Mouse (Mus musculus) liver, postnatal 0 days (tissue): ENCODE measurements around the gene Pth2. TPM values are rescaled to one million over a fixed set of nuclear protein-coding genes. Genes with fewer than 3 reads are reported as not detected.
"Not testable (repeated sequence)": the region's sequence is repeated elsewhere in the genome, so short reads cannot be mapped to it uniquely, and the experiment has no call there.

Experiments used
- ATAC-seq: fragments of 200-750 bp; cut with Nextera tagmentation; 2 replicates; pipeline ENCODE4 v1.8.0; 2017; ENCODE audit warnings: mild to moderate bottlenecking, moderate library complexity
- DNase-seq: peaks from one replicate; pipeline ENCODE4 v3.0.0-alpha.2; 2016
- H3K27ac ChIP-seq: fragments of 300-500 bp; sonication (generic); 2 replicates; pipeline ENCODE4 v1.5.1; 2014; ENCODE audit warnings: antibody characterized with exemption, moderate library complexity, mild to moderate bottlenecking, low read depth
- H3K27me3 ChIP-seq: fragments of 300-500 bp; sonication (generic); 2 replicates; pipeline ENCODE4 v1.6.1; 2014; ENCODE audit warnings: low read length, control low read depth, mixed read lengths; ENCODE audit not compliant: insufficient read depth
- H3K36me3 ChIP-seq: fragments of 300-500 bp; sonication (generic); replicated peaks from 2 replicates; pipeline ENCODE4 v1.6.1; 2014; ENCODE audit warnings: mild to moderate bottlenecking, control low read depth, low read length, moderate library complexity, mixed read lengths; ENCODE audit not compliant: insufficient read depth
- H3K4me1 ChIP-seq: fragments of 300-500 bp; sonication (generic); 2 replicates; pipeline ENCODE4 v1.6.1; 2014; ENCODE audit warnings: antibody characterized with exemption, mild to moderate bottlenecking, control low read depth; ENCODE audit not compliant: insufficient read depth
- H3K4me2 ChIP-seq: fragments of 300-500 bp; sonication (generic); 2 replicates; pipeline ENCODE4 v1.6.1; 2014; ENCODE audit warnings: low read depth, mild to moderate bottlenecking, low read length, moderate library complexity, mixed read lengths
- H3K4me3 ChIP-seq: fragments of 300-500 bp; sonication (generic); 2 replicates; pipeline ENCODE4 v1.5.1; 2014; ENCODE audit warnings: low read depth, low read length
- H3K9ac ChIP-seq: fragments of 300-500 bp; sonication (generic); replicated peaks from 2 replicates; pipeline ENCODE4 v1.6.1; 2014; ENCODE audit warnings: mild to moderate bottlenecking, moderate library complexity
- H3K9me3 ChIP-seq: fragments of 300-500 bp; sonication (generic); 2 replicates; pipeline ENCODE4 v1.6.1; 2016; ENCODE audit warnings: mild to moderate bottlenecking, control low read depth, low read length, mixed read lengths
- CTCF ChIP-seq: sonication (generic); IDR thresholded peaks from 2 replicates; pipeline ENCODE4 v1.5.1; 2016; ENCODE audit warnings: antibody characterized with exemption, low read depth
- EP300 ChIP-seq: IDR thresholded peaks from 2 replicates; pipeline ENCODE4 v1.6.1; 2016; ENCODE audit warnings: antibody characterized with exemption, low read depth, mild to moderate bottlenecking
- WGBS: fragments of 180-500 bp; shearing (Covaris S2); extraction: QIAGEN DNeasy Blood & Tissue Kit; methylation state at CpG from one replicate; pipeline ENCODE4 v1.1.7; 2014; ENCODE audit not compliant: insufficient replicate concordance; 5-methylcytosine and 5-hydroxymethylcytosine counted together
- polyA plus RNA-seq: library from polyadenylated mRNA; unstranded; fragments of >200 nt; fragmentation: Nextera tagmentation; extraction: Ambion mirVana; gene quantifications from 2 replicates; pipeline ENCODE4 v1.2.1, GENCODE M21; 2015

Gene Pth2
- polyA plus RNA-seq, 1 experiment from 2014 or later: not detected

- H3K27me3 ChIP-seq: peaks cover 80% of the 10 kb centered on the region
- 28% methylated on average over 9 of the region's 10 CpGs for WGBS
Measured at GRCm38 (mm10) chr7:45166950-45167401, 13.8 kb upstream of the Pth2 start.

GRCm38 (mm10) chr7:45167761-45168445 lies 12.9 kb upstream of the Pth2 start:
- Histone ChIP-seq H3K4me3 (no peak overlapping the region), H3K9me3 (peaks cover 22% of the 10 kb centered on the region), H3K9ac (no peak overlapping the region), H3K4me2 (no peak overlapping the region), H3K4me1 (peaks cover 7% of the 10 kb centered on the region), H3K36me3 (no peaks in the 10 kb centered on the region), H3K27ac (no peak overlapping the region), H3K27me3 (peaks cover 76% of the 10 kb centered on the region)
- no peak for ATAC-seq
- WGBS: 4% methylated on average over 19 of the region's 19 CpGs
- TF ChIP-seq CTCF: no peak
- TF ChIP-seq EP300: no peak
- no peak for DNase-seq

More at GRCm38 (mm10) chr7:45166950-45167401, 13.8 kb upstream of the Pth2 start:
- H3K27ac ChIP-seq: no peak overlapping the region
- peaks cover 21% of the 10 kb centered on the region for H3K9me3 ChIP-seq
- H3K36me3 ChIP-seq: no peaks in the 10 kb centered on the region
- H3K9ac ChIP-seq: no peak overlapping the region
- no peak overlapping the region for H3K4me3 ChIP-seq
- TF ChIP-seq EP300: no peak
- TF ChIP-seq CTCF: no peak
- H3K4me2 ChIP-seq: no peak overlapping the region
- ATAC-seq: no peak
- DNase-seq: no peak
- H3K4me1 ChIP-seq: peaks cover 12% of the 10 kb centered on the region

- TF ChIP-seq CTCF: no peak
- no peak for TF ChIP-seq EP300
- no peak for ATAC-seq
Measured at GRCm38 (mm10) chr7:45168656-45169055, 12.1 kb upstream of the Pth2 start.

GRCm38 (mm10) chr7:45169495-45169894 lies 11.3 kb upstream of the Pth2 start:
- 87% methylated on average over 3 of the region's 3 CpGs for WGBS
- Histone ChIP-seq H3K9ac (no peak overlapping the region), H3K4me3 (no peak overlapping the region), H3K27ac (no peak overlapping the region), H3K4me1 (no peaks in the 10 kb centered on the region), H3K27me3 (peaks cover 68% of the 10 kb centered on the region), H3K9me3 (peaks cover 24% of the 10 kb centered on the region), H3K4me2 (no peak overlapping the region), H3K36me3 (no peaks in the 10 kb centered on the region)
- no peak for DNase-seq
- no peak for TF ChIP-seq CTCF
- TF ChIP-seq EP300: no peak
- ATAC-seq: no peak

More at GRCm38 (mm10) chr7:45168656-45169055, 12.1 kb upstream of the Pth2 start:
- 8% methylated on average over 24 of the region's 24 CpGs for WGBS
- Histone ChIP-seq H3K4me1 (peaks cover 5% of the 10 kb centered on the region), H3K4me2 (no peak overlapping the region), H3K36me3 (no peaks in the 10 kb centered on the region), H3K27ac (no peak overlapping the region), H3K4me3 (no peak overlapping the region), H3K9me3 (peaks cover 24% of the 10 kb centered on the region), H3K27me3 (peaks cover 69% of the 10 kb centered on the region), H3K9ac (no peak overlapping the region)
- DNase-seq: no peak

- Histone ChIP-seq H3K27me3 (peaks cover 68% of the 10 kb centered on the region), H3K4me1 (no peaks in the 10 kb centered on the region), H3K9me3 (peaks cover 24% of the 10 kb centered on the region), H3K36me3 (no peaks in the 10 kb centered on the region), H3K4me2 (no peak overlapping the region), H3K9ac (no peak overlapping the region), H3K4me3 (no peak overlapping the region), H3K27ac (no peak overlapping the region)
- peak; percentile 45 for DNase-seq
- WGBS: 54% methylated on average over 7 of the region's 7 CpGs
- TF ChIP-seq CTCF (peak; percentile 56), EP300 (no peak)
- ATAC-seq: no peak
Measured at GRCm38 (mm10) chr7:45172974-45173373, 7.8 kb upstream of the Pth2 start.

- Histone ChIP-seq H3K9me3 (peaks cover 19% of the 10 kb centered on the region), H3K27me3 (peaks cover 68% of the 10 kb centered on the region)
- H3K4me3 ChIP-seq, H3K4me1 ChIP-seq, DNase-seq, H3K4me2 ChIP-seq, H3K36me3 ChIP-seq, H3K9ac ChIP-seq, ATAC-seq, H3K27ac ChIP-seq: not testable (repeated sequence)
- WGBS: 47% methylated on average over 1 of the region's 1 CpGs
- TF ChIP-seq CTCF: peak; percentile 59
Measured at GRCm38 (mm10) chr7:45173772-45174171, 7.0 kb upstream of the Pth2 start.
